Mouse (Mus musculus) hindbrain, embryonic 11.5 days (tissue): Measurements from ENCODE around the gene Dtx3l. TPM values are rescaled to one million over a fixed set of nuclear protein-coding genes. Genes with fewer than 3 reads are reported as not detected.

ENCODE experiments used
- polyA plus RNA-seq: library from polyadenylated mRNA; unstranded; fragments of >200 nt; fragmentation: Nextera tagmentation; extraction: Ambion mirVana; gene quantifications from 2 replicates; pipeline ENCODE4 v1.2.1, GENCODE M21; 2014

The Dtx3l gene
- polyA plus RNA-seq, 1 experiment from 2014 or later, result 2.2 TPM

Other genes with a start within 250 kb of the Dtx3l start
- gene Dirc2, start 169.8 kb downstream of the Dtx3l start, polyA plus RNA-seq, result 20.1 and 21.1 TPM in 2 replicates
- 24.7 and 25.2 TPM in 2 replicates for gene Hspbap1, start 168.8 kb downstream of the Dtx3l start, polyA plus RNA-seq
- gene Parp14, start 67.6 kb downstream of the Dtx3l start, polyA plus RNA-seq, result 0.25 and 0.47 TPM in 2 replicates
- gene Parp9, start 681 bp downstream of the Dtx3l start, polyA plus RNA-seq, result 2.0 and 2.7 TPM in 2 replicates
- 82.4 and 96.6 TPM in 2 replicates for gene Kpna1, start 39.6 kb upstream of the Dtx3l start, polyA plus RNA-seq
- 12.2 and 14.2 TPM in 2 replicates for gene Wdr5b, start 102.0 kb upstream of the Dtx3l start, polyA plus RNA-seq
- gene Fam162a, start 132.4 kb upstream of the Dtx3l start, polyA plus RNA-seq, result 207 and 223 TPM in 2 replicates
- gene Ccdc58, start 132.5 kb upstream of the Dtx3l start, polyA plus RNA-seq, result 71.6 and 78.4 TPM in 2 replicates
- gene Csta1, start 192.1 kb upstream of the Dtx3l start, polyA plus RNA-seq, result 0.15 TPM in 1 of 2 replicates, not detected in the other
- gene Stfa2l1, start 217.7 kb upstream of the Dtx3l start, polyA plus RNA-seq, result not detected in 2 replicates
- gene Gm5483, start 245.1 kb upstream of the Dtx3l start, polyA plus RNA-seq, result 1.7 TPM in 1 of 2 replicates, not detected in the other